In the genomic region with DNA sequence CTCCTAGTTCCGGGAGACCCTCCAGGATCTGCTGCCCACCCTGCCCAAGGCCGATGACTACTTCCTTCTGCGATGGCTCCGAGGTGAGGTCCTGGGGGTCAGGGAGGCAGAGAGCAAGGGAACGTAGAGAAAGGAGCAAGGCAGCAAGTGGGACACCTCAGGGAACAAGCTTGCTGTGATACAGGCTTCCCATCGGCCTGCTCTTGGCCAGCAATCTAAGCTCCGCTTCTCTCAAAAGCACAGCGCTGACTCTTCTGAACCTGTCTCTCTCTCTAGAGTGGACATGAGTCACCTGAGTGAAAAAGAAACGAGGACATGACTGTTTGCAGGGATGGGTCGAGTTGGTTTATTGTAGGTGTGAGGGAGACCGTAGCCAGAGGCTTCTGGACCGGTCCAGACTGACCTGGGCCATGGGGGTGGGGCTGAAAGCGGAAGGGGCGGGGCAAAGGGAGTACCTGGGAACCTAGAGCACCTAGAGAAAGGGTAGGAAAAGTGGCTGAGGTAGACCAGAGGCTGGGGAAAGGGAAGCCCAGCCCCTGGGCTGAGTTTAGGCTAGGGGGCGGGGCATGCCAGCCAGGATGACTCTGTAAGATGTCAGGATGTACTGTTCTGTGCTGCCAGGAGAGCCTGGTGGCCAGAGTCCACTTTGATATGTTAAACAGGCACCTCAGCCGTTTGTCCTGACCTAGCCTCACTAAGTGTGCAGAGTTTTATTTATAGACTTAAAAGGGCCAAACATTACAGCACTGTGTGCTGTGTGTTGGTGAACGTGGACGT, we compare ENCODE assay signal across 17 mouse cellular contexts. TPM values are rescaled to one million over a fixed set of nuclear protein-coding genes. Genes with fewer than 3 reads are reported as not detected.
DNase-seq lines count a peak whose midpoint lies in the region; ATAC-seq and TF ChIP-seq lines count a peak whose summit lies in the region.
"Had no signal": no experiment of that assay in that cellular context is flagged by ENCODE, and none has a peak within 500 bp of the region (broad histone marks: within the 10 kb centered on the region; RNA-seq: fewer than 3 reads in every experiment).

No protein-coding gene starts in this region.

- H3K4me3 ChIP-seq in liver, adult 2 months (ENCODE audit: insufficient read depth, low read depth, low read length) = peak overlapping the region; percentile 62
- no peak overlapping the region for H3K4me3 ChIP-seq in stomach, embryonic 14.5 days (ENCODE audit: low read depth, low read length)
- H3K4me3 ChIP-seq: embryonic facial prominence, embryonic 12.5 days; heart, embryonic 13.5 days had no signal

- ATAC-seq in stomach, embryonic 14.5 days (ENCODE audit: insufficient number of reproducible peaks, insufficient read depth, low FRiP score, low read depth) = peak; percentile 49
- no peak for ATAC-seq in frontal cortex, adult (ENCODE audit: low TSS enrichment)
- ATAC-seq: forebrain, postnatal 0 days had no signal

- TF ChIP-seq POLR2A in liver, adult 2 months (IDR thresholded peaks at IDR 0.05; ENCODE audit: extremely low read depth, insufficient read depth, low read length) = 0 out of 2 replicates have a peak, but pooled peaks have one; percentile 34

- WGBS in liver, adult 2 months = 24% methylated on average over 18 of the region's 18 CpGs
- 54% methylated on average over 18 of the region's 18 CpGs for WGBS in stomach, embryonic 14.5 days

- no peaks in the 10 kb centered on the region for H3K9me3 ChIP-seq in stomach, embryonic 14.5 days (ENCODE audit: control insufficient read depth, low read depth, low read length)
- H3K9me3 ChIP-seq: embryonic facial prominence, embryonic 12.5 days; heart, embryonic 13.5 days had no signal

- H3K9ac ChIP-seq in liver, adult 2 months (ENCODE audit: low read depth, low read length) = peak overlapping the region; percentile 56
- H3K9ac ChIP-seq in stomach, embryonic 14.5 days (replicated peaks; ENCODE audit: low read depth, low read length) = no peak overlapping the region
- H3K9ac ChIP-seq: embryonic facial prominence, embryonic 12.5 days; forebrain, postnatal 0 days; heart, embryonic 13.5 days had no signal

- no peak overlapping the region for H3K4me2 ChIP-seq in stomach, embryonic 14.5 days (replicated peaks; ENCODE audit: low read depth, low read length)
- H3K4me2 ChIP-seq: embryonic facial prominence, embryonic 12.5 days; heart, embryonic 13.5 days had no signal

- intact Hi-C loops in left cerebral cortex, postnatal 25 days (cut with DNase I) = no loop called here

- peaks cover 24% of the 10 kb centered on the region for H3K4me1 ChIP-seq in liver, adult 2 months (ENCODE audit: control insufficient read depth, insufficient read depth, low read length)
- no peaks in the 10 kb centered on the region for H3K4me1 ChIP-seq in stomach, embryonic 14.5 days (ENCODE audit: control insufficient read depth, insufficient read depth, low read length)
- H3K4me1 ChIP-seq: embryonic facial prominence, embryonic 12.5 days had no signal

- peaks cover 26% of the 10 kb centered on the region for H3K36me3 ChIP-seq in liver, adult 2 months (ENCODE audit: control insufficient read depth, insufficient read depth, low read length)
- no peaks in the 10 kb centered on the region for H3K36me3 ChIP-seq in stomach, embryonic 14.5 days (ENCODE audit: control insufficient read depth, insufficient read depth, low read length)
- H3K36me3 ChIP-seq: embryonic facial prominence, embryonic 12.5 days; heart, embryonic 13.5 days had no signal

- no peak for TF ChIP-seq CTCF in liver, adult 2 months (IDR thresholded peaks at IDR 0.05; ENCODE audit: low read depth, low read length)

- H3K27ac ChIP-seq in liver, adult 2 months (replicated peaks; ENCODE audit: insufficient read depth, low read depth, low read length) = peak overlapping the region; percentile 97
- no peak overlapping the region for H3K27ac ChIP-seq in stomach, embryonic 14.5 days (ENCODE audit: low read length)
- H3K27ac ChIP-seq: embryonic facial prominence, embryonic 12.5 days; heart, embryonic 13.5 days; macrophage had no signal

- peak; percentile 99 for DNase-seq in liver, adult 2 months (ENCODE audit: extremely low read depth, low read depth, low spot score)
- no peak for DNase-seq in liver
- DNase-seq in heart, adult 9 months (ENCODE audit: low spot score in 2 of 2) = peak; percentile 23 to 30
- peak; percentile 9 to 67 for DNase-seq in kidney, postnatal 25 days
- no peak for DNase-seq in layer of hippocampus, postnatal 10 days (ENCODE audit: low spot score in 2 of 2)
- no peak for DNase-seq in left cerebral cortex, postnatal 25 days (ENCODE audit: low spot score in 2 of 2)
- DNase-seq: cerebellum, adult 9-11 months; forebrain, postnatal 0 days had no signal

- no peaks in the 10 kb centered on the region for H3K27me3 ChIP-seq in liver, adult 2 months (ENCODE audit: control insufficient read depth, insufficient read depth, low read length)
- H3K27me3 ChIP-seq in stomach, embryonic 14.5 days (ENCODE audit: control insufficient read depth, insufficient read depth, low read length) = no peaks in the 10 kb centered on the region

- peaks cover 8% of the 10 kb centered on the region; the same call in 1 of the 2 replicates for H3K79me2 ChIP-seq in liver, adult 2 months (ENCODE audit: control insufficient read depth, insufficient read depth, low read length)

RNA-seq across cellular contexts. Expression of gene Sec14l4, which starts 4.0 kb away (rescaled TPM):
- total RNA-seq in liver, adult 2 months (2014; rRNA removed) = 97.5 and 130 TPM in 2 replicates
- 92.9 and 108 TPM in 2 replicates for polyA plus RNA-seq in liver, adult 2 months (2012; rRNA removed)
- polyA plus RNA-seq in stomach, embryonic 14.5 days (2014; fragmentation: Nextera tagmentation; extraction: Ambion mirVana) = 0.51 and 0.76 TPM in 2 replicates
- 1 to 10 TPM in 1 of 2 experiments, under 1 TPM in 1; 0.38 to 1.1 TPM for total RNA-seq in layer of hippocampus, postnatal 10 days (2021)
- under 1 TPM in 1 of 2 experiments, not detected in 1; 0.21 TPM for total RNA-seq in left cerebral cortex, postnatal 25 days (2021)
- total RNA-seq: forebrain, postnatal 0 days; monocyte, adult 5-6 weeks had no signal
- polyA plus RNA-seq: brain, embryonic 14.5 days; embryonic facial prominence, embryonic 12.5 days; forebrain, postnatal 0 days; heart, embryonic 13.5 days; macrophage had no signal

RNA-seq across cellular contexts. Expression of gene Sec14l3, which starts 29.3 kb away (rescaled TPM):
- total RNA-seq in liver, adult 2 months (2014; rRNA removed) = not detected in 2 replicates
- polyA plus RNA-seq in liver, adult 2 months (2012; rRNA removed) = not detected in 2 replicates
- polyA plus RNA-seq in stomach, embryonic 14.5 days (2014; fragmentation: Nextera tagmentation; extraction: Ambion mirVana) = not detected in 2 replicates
- total RNA-seq in layer of hippocampus, postnatal 10 days (2021) = 1 to 10 TPM; 3.7 to 4.5 TPM
- total RNA-seq in left cerebral cortex, postnatal 25 days (2021) = 1 to 10 TPM in 1 of 2 experiments, under 1 TPM in 1; 0.60 to 1.3 TPM
- total RNA-seq: monocyte, adult 5-6 weeks had no signal
- polyA plus RNA-seq: embryonic facial prominence, embryonic 12.5 days; heart, embryonic 13.5 days; intestine, embryonic 14.5 days; macrophage had no signal

RNA-seq across cellular contexts. Expression of gene Gal3st1, which starts 51.9 kb away (rescaled TPM):
- total RNA-seq in liver, adult 2 months (2014; rRNA removed) = 2.2 and 2.6 TPM in 2 replicates
- polyA plus RNA-seq in liver, adult 2 months (2012; rRNA removed) = 1.4 and 4.4 TPM in 2 replicates
- polyA plus RNA-seq in stomach, embryonic 14.5 days (2014; fragmentation: Nextera tagmentation; extraction: Ambion mirVana) = 13.1 and 15.3 TPM in 2 replicates
- 10 to 100 TPM in 1 of 2 experiments, 1 to 10 TPM in 1; 8.9 to 10.2 TPM for total RNA-seq in layer of hippocampus, postnatal 10 days (2021)
- total RNA-seq in left cerebral cortex, postnatal 25 days (2021) = 10 to 100 TPM; 13.2 to 15.5 TPM
- polyA plus RNA-seq: macrophage had no signal

RNA-seq across cellular contexts. Expression of gene 4930556J24Rik, which starts 58.7 kb away (rescaled TPM):
- total RNA-seq in liver, adult 2 months (2014; rRNA removed) = 0.09 TPM in 1 of 2 replicates, not detected in the other
- polyA plus RNA-seq in liver, adult 2 months (2012; rRNA removed) = not detected in 2 replicates
- polyA plus RNA-seq in stomach, embryonic 14.5 days (2014; fragmentation: Nextera tagmentation; extraction: Ambion mirVana) = 0.22 and 0.29 TPM in 2 replicates
- total RNA-seq in layer of hippocampus, postnatal 10 days (2021) = not detected
- total RNA-seq in left cerebral cortex, postnatal 25 days (2021) = not detected
- total RNA-seq: forebrain, postnatal 0 days; left cerebral cortex, adult 8-10 months; monocyte, adult 5-6 weeks had no signal
- polyA plus RNA-seq: brain, embryonic 14.5 days; forebrain, postnatal 0 days; heart, embryonic 13.5 days; macrophage had no signal

RNA-seq across cellular contexts. Expression of gene Mtfp1, which starts 59.9 kb away (rescaled TPM):
- total RNA-seq in liver, adult 2 months (2014; rRNA removed) = 16.6 and 23.4 TPM in 2 replicates
- polyA plus RNA-seq in liver, adult 2 months (2012; rRNA removed) = 39.2 and 41.5 TPM in 2 replicates
- polyA plus RNA-seq in stomach, embryonic 14.5 days (2014; fragmentation: Nextera tagmentation; extraction: Ambion mirVana) = 14.5 and 15.5 TPM in 2 replicates
- 10 to 100 TPM; 62.5 to 66.0 TPM for total RNA-seq in layer of hippocampus, postnatal 10 days (2021)
- total RNA-seq in left cerebral cortex, postnatal 25 days (2021) = 100 to 1,000 TPM in 1 of 2 experiments, 10 to 100 TPM in 1; 92.3 to 104 TPM

Comparison
In these comparisons a context has a peak if more than half of its experiments do, and no peak if none do; other contexts are left out.
1. DNase-seq: peak in liver, adult 2 months (single experiment), heart, adult 9 months (2 of 2) and kidney, postnatal 25 days (2 of 2); none in liver (single experiment), layer of hippocampus, postnatal 10 days (0 of 2) and left cerebral cortex, postnatal 25 days (0 of 2).
2. RNA of gene Sec14l4, which starts 4.0 kb away (total RNA-seq): 97.5 to 130 TPM in liver, adult 2 months; 0.38 to 1.1 TPM in layer of hippocampus, postnatal 10 days and 0.21 TPM in left cerebral cortex, postnatal 25 days; every median in the first group is over 10 times any median in the second.